Mouse (Mus musculus) megakaryocyte, embryonic 14.5 days (primary cell): ENCODE measurements around the gene Hcrtr2.

Experiments used
- FLI1 ChIP-seq: IDR thresholded peaks from 2 replicates; pipeline ENCODE4 v1.6.1; 2012; ENCODE audit warnings: low read length, inconsistent platforms, mixed read lengths
- GATA1 ChIP-seq: IDR thresholded peaks from 3 replicates; pipeline ENCODE4 v1.6.1; 2012; ENCODE audit warnings: mixed read lengths, low read length, inconsistent platforms, borderline replicate concordance

GRCm38 (mm10) chr9:76235945-76236503 lies 87.6 kb downstream of the Hcrtr2 start:
- TF ChIP-seq GATA1 (no peak), FLI1 (no peak)
